Mouse (Mus musculus): Measurements from ENCODE around the gene B3gnt2.

- TF ChIP-seq CTCF (IDR thresholded peaks at IDR 0.05) = no peak
- no peak for TF ChIP-seq EP300 (IDR thresholded peaks at IDR 0.05)
Observed at GRCm38 (mm10) chr11:22846093-22846835, 14.5 kb downstream of the B3gnt2 start.
